Mouse (Mus musculus): ENCODE data around the gene Gstm2.

Gene Gstm2

GRCm38 (mm10) chr3:107941261-107941660 is 45.0 kb downstream of the Gstm2 start:
- DNase-seq (ENCODE audit: low spot score), result no peak

- no peak for DNase-seq (ENCODE audit: low spot score)
These were observed 45.7 kb downstream of the Gstm2 start for GRCm38 (mm10) chr3:107940524-107940923.

GRCm38 (mm10) chr3:107939830-107940229 is 46.4 kb downstream of the Gstm2 start:
- DNase-seq (ENCODE audit: low spot score), result no peak

GRCm38 (mm10) chr3:107939403-107939802 is 46.9 kb downstream of the Gstm2 start:
- peak; percentile 86 for DNase-seq (ENCODE audit: low spot score)

GRCm38 (mm10) chr3:107935888-107936287 is 50.4 kb downstream of the Gstm2 start:
- DNase-seq (ENCODE audit: low spot score), result no peak

GRCm38 (mm10) chr3:107935268-107935667 is 51.0 kb downstream of the Gstm2 start:
- no peak for DNase-seq (ENCODE audit: low spot score)

GRCm38 (mm10) chr3:107932128-107932527 is 54.1 kb downstream of the Gstm2 start:
- no peak for DNase-seq (ENCODE audit: low spot score)

Measured in adipocyte (in vitro differentiated cells).